Mouse (Mus musculus) T-helper 1 cell (primary cell): ENCODE measurements around the gene Exph5.

Source experiments
- in situ Hi-C: fragments of 300-600 bp; cut with MboI, MseI; formaldehyde crosslinking; loops from one replicate; pipeline ENCODE4 v1.15.1; 2025; ENCODE audit warnings: high pct_unique_total_duplicates

Exph5 gene

GRCm38 (mm10) chr9:53320894-53321650 is 19.6 kb downstream of the Exph5 start:
- in situ Hi-C loops, result no loop called here

GRCm38 (mm10) chr9:53321683-53322082 is 20.2 kb downstream of the Exph5 start:
- in situ Hi-C loops, result no loop called here

GRCm38 (mm10) chr9:53323419-53324251 is 22.2 kb downstream of the Exph5 start:
- in situ Hi-C loops, result no loop called here

- in situ Hi-C loops, result no loop called here
These were observed 24.1 kb downstream of the Exph5 start for GRCm38 (mm10) chr9:53325363-53326090.

GRCm38 (mm10) chr9:53328203-53328602 is 26.7 kb downstream of the Exph5 start:
- in situ Hi-C loops, result no loop called here

GRCm38 (mm10) chr9:53329301-53330206 is 28.1 kb downstream of the Exph5 start:
- in situ Hi-C loops, result no loop called here

- in situ Hi-C loops, result no loop called here
These were observed 28.8 kb downstream of the Exph5 start for GRCm38 (mm10) chr9:53330247-53330646.

GRCm38 (mm10) chr9:53333436-53333835 is 32.0 kb downstream of the Exph5 start:
- in situ Hi-C loops, result no loop called here

GRCm38 (mm10) chr9:53335131-53335530 is 33.7 kb downstream of the Exph5 start:
- in situ Hi-C loops, result no loop called here

- in situ Hi-C loops, result no loop called here
These were observed 38.1 kb downstream of the Exph5 start for GRCm38 (mm10) chr9:53339603-53340002.

GRCm38 (mm10) chr9:53340328-53340916 is 39.0 kb downstream of the Exph5 start:
- in situ Hi-C loops, result no loop called here

- in situ Hi-C loops, result no loop called here
These were observed 39.5 kb downstream of the Exph5 start for GRCm38 (mm10) chr9:53340969-53341368.

- in situ Hi-C loops, result no loop called here
These were observed 40.5 kb downstream of the Exph5 start for GRCm38 (mm10) chr9:53341981-53342380.

GRCm38 (mm10) chr9:53344646-53345432 is 43.4 kb downstream of the Exph5 start:
- in situ Hi-C loops, result no loop called here

- in situ Hi-C loops, result no loop called here
These were observed 44.3 kb downstream of the Exph5 start for GRCm38 (mm10) chr9:53345728-53346127.

GRCm38 (mm10) chr9:53346402-53346801 is 44.9 kb downstream of the Exph5 start:
- in situ Hi-C loops, result no loop called here

GRCm38 (mm10) chr9:53349211-53349610 is 47.7 kb downstream of the Exph5 start:
- in situ Hi-C loops, result no loop called here

GRCm38 (mm10) chr9:53350331-53350730 is 48.9 kb downstream of the Exph5 start:
- in situ Hi-C loops, result no loop called here

- in situ Hi-C loops, result no loop called here
These were observed 50.4 kb downstream of the Exph5 start for GRCm38 (mm10) chr9:53351899-53352298.

GRCm38 (mm10) chr9:53353161-53353560 is 51.7 kb downstream of the Exph5 start:
- in situ Hi-C loops, result no loop called here
